Mouse (Mus musculus) small intestine, adult 2 months (tissue): ENCODE measurements around the gene Rbm19.

Experiments used
- CTCF ChIP-seq: fragments of 200-500 bp; IDR thresholded peaks from 2 replicates; pipeline ENCODE4 v1.5.1; 2012; ENCODE audit warnings: low read depth, mild to moderate bottlenecking, control low read depth, inconsistent platforms, low read length, moderate library complexity, mixed read lengths; ENCODE audit not compliant: insufficient replicate concordance, insufficient read length; ENCODE audit errors: extremely low read depth
- POLR2A ChIP-seq: fragments of 200-500 bp; IDR thresholded peaks from 2 replicates; pipeline ENCODE4 v1.6.1; 2012; ENCODE audit warnings: low read depth, mild to moderate bottlenecking, control low read depth, inconsistent platforms, low read length, moderate library complexity

- TF ChIP-seq CTCF (no peak), POLR2A (no peak)
These were observed 105.0 kb downstream of the Rbm19 start for GRCm38 (mm10) chr5:120221216-120221615.
